Mouse (Mus musculus): ENCODE data around the gene Asb2. TPM values are rescaled to one million over a fixed set of nuclear protein-coding genes. Genes with fewer than 3 reads are reported as not detected.

The Asb2 gene
- polyA plus RNA-seq, 1 experiment from 2014 or later: 0.57 TPM

- 78% methylated on average over 6 of the region's 6 CpGs for WGBS
Observed at GRCm38 (mm10) chr12:103273051-103273450, 82.8 kb downstream of the Asb2 start.

GRCm38 (mm10) chr12:103272176-103272575, 83.6 kb downstream of the Asb2 start:
- WGBS: 94% methylated on average over 3 of the region's 3 CpGs
- Histone ChIP-seq H3K4me1 (0 out of 2 replicates have a peak, but pooled peaks cover 4% of the 10 kb centered on the region), H3K27ac (no peak overlapping the region), H3K9me3 (peaks cover 2% of the 10 kb centered on the region; the same call in 1 of the 2 replicates), H3K27me3 (ENCODE audit: poor library complexity, severe bottlenecking) (no peaks in the 10 kb centered on the region), H3K36me3 (replicated peaks) (no peaks in the 10 kb centered on the region), H3K4me3 (no peak overlapping the region)
- no peak for DNase-seq (ENCODE audit: extremely low spot score, low spot score)

More at GRCm38 (mm10) chr12:103273051-103273450, 82.8 kb downstream of the Asb2 start:
- Histone ChIP-seq H3K9me3 (peaks cover 10% of the 10 kb centered on the region), H3K36me3 (replicated peaks) (no peaks in the 10 kb centered on the region), H3K4me3 (no peak overlapping the region), H3K27ac (no peak overlapping the region), H3K27me3 (ENCODE audit: poor library complexity, severe bottlenecking) (no peaks in the 10 kb centered on the region), H3K4me1 (0 out of 2 replicates have a peak, but pooled peaks cover 1% of the 10 kb centered on the region)
- no peak for DNase-seq (ENCODE audit: extremely low spot score, low spot score)

Other genes with a start within 250 kb of the Asb2 start
- gene Prima1, start 113.9 kb downstream of the Asb2 start, polyA plus RNA-seq (2016; fragmentation: Nextera tagmentation; extraction: Ambion mirVana): not detected in 2 replicates
- gene Fam181a, start 45.0 kb downstream of the Asb2 start, polyA plus RNA-seq (2016; fragmentation: Nextera tagmentation; extraction: Ambion mirVana): 24.0 and 27.7 TPM in 2 replicates
- gene Otub2, start 32.7 kb upstream of the Asb2 start, polyA plus RNA-seq (2016; fragmentation: Nextera tagmentation; extraction: Ambion mirVana): 9.9 and 11.3 TPM in 2 replicates
- 0.42 and 0.81 TPM in 2 replicates for gene 9330161L09Rik, start 51.8 kb upstream of the Asb2 start, polyA plus RNA-seq (2016; fragmentation: Nextera tagmentation; extraction: Ambion mirVana)
- gene Ddx24, start 69.8 kb upstream of the Asb2 start, polyA plus RNA-seq (2016; fragmentation: Nextera tagmentation; extraction: Ambion mirVana): 104 and 106 TPM in 2 replicates
- gene Ifi27, start 78.2 kb upstream of the Asb2 start, polyA plus RNA-seq (2016; fragmentation: Nextera tagmentation; extraction: Ambion mirVana): 0.32 and 0.82 TPM in 2 replicates
- 0.71 and 0.90 TPM in 2 replicates for gene Ifi27l2a, start 87.7 kb upstream of the Asb2 start, polyA plus RNA-seq (2016; fragmentation: Nextera tagmentation; extraction: Ambion mirVana)
- gene Ifi27l2b, start 101.2 kb upstream of the Asb2 start, polyA plus RNA-seq (2016; fragmentation: Nextera tagmentation; extraction: Ambion mirVana): not detected in 2 replicates
- 2.8 and 3.3 TPM in 2 replicates for gene Ppp4r4, start 176.3 kb upstream of the Asb2 start, polyA plus RNA-seq (2016; fragmentation: Nextera tagmentation; extraction: Ambion mirVana)

All from forebrain, embryonic 10.5 days (tissue).